Mouse (Mus musculus): ENCODE data around the gene Gm17409.

GRCm38 (mm10) chr2:58434438-58434837, 35.5 kb upstream of the Gm17409 start:
- TF ChIP-seq GATA1 (IDR thresholded peaks at IDR 0.05; ENCODE audit: low read length) (no peak), TAL1 (IDR thresholded peaks at IDR 0.05; ENCODE audit: low read length) (no peak)
